Mouse (Mus musculus): ENCODE results near the gene Otx2. TPM values are rescaled to one million over a fixed set of nuclear protein-coding genes. Genes with fewer than 3 reads are reported as not detected.

The Otx2 gene
- not detected in 2 replicates for polyA plus RNA-seq (2014; fragmentation: Nextera tagmentation; extraction: Ambion mirVana)

DNA sequence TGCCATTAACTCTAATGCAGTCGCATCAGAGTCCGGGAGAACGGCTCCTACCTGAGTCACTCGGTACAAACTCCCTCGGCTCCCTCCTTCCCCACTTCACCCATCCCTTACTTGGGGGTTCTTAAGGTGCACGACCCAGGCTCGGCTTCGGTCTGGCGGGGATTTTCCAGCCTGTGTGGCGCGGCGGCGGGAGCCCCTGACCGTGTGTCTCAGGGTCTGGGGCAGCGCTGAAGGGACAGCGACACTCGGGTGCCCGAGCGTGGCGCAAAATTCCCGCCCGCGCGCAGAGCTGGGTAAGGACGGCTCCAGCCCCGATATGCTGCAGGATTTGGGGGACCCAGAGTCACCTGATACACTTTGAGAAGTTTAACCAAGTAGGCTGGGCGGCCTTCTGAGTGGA lies at the start of gene Otx2:
Gene Otx2 (minus strand): TSS at position 279 of the 400 bp plus-strand sequence.
- DNase-seq (ENCODE audit: low spot score), result peak; percentile 59
- no peak for ATAC-seq (ENCODE audit: insufficient number of reproducible peaks, low FRiP score, low TSS enrichment, low read depth)
- H3K27me3 ChIP-seq (ENCODE audit: control insufficient read depth, insufficient read depth, low read length), result peaks cover 52% of the 10 kb centered on the region
- H3K27ac ChIP-seq (replicated peaks; ENCODE audit: low read depth, low read length), result no peak within 1 kb of the TSS
- H3K36me3 ChIP-seq (ENCODE audit: control insufficient read depth, insufficient read depth, low read length), result no peaks in the 10 kb centered on the region
- H3K4me3 ChIP-seq (ENCODE audit: low read depth, low read length), result 0 out of 2 replicates have a peak within 1 kb of the TSS, but pooled peaks have one; percentile 3
- H3K4me2 ChIP-seq (ENCODE audit: low read depth, severe bottlenecking), result peak within 1 kb of the TSS; percentile 18; the same call in 1 of the 2 replicates
- no peak within 1 kb of the TSS for H3K9ac ChIP-seq (ENCODE audit: low read length)
- no peaks in the 10 kb centered on the region for H3K9me3 ChIP-seq (ENCODE audit: control insufficient read depth, low read length)
- H3K4me1 ChIP-seq (ENCODE audit: control insufficient read depth, insufficient read depth, low read length), result peaks cover 4% of the 10 kb centered on the region; the same call in 1 of the 2 replicates
- WGBS, result 2% methylated on average over 27 of the region's 27 CpGs

GRCm38 (mm10) chr14:48722763-48723162 lies 49.1 kb upstream of the Otx2 start:
- ATAC-seq (ENCODE audit: insufficient number of reproducible peaks, low FRiP score, low TSS enrichment, low read depth) (no peak), DNase-seq (ENCODE audit: low spot score) (no peak)
- Histone ChIP-seq H3K4me2 (ENCODE audit: low read depth, severe bottlenecking) (no peak overlapping the region), H3K27ac (replicated peaks; ENCODE audit: low read depth, low read length) (no peak overlapping the region), H3K4me1 (ENCODE audit: control insufficient read depth, insufficient read depth, low read length) (no peaks in the 10 kb centered on the region), H3K27me3 (ENCODE audit: control insufficient read depth, insufficient read depth, low read length) (no peaks in the 10 kb centered on the region), H3K9ac (ENCODE audit: low read length) (no peak overlapping the region), H3K4me3 (ENCODE audit: low read depth, low read length) (no peak overlapping the region), H3K36me3 (ENCODE audit: control insufficient read depth, insufficient read depth, low read length) (no peaks in the 10 kb centered on the region), H3K9me3 (ENCODE audit: control insufficient read depth, low read length) (no peaks in the 10 kb centered on the region)
- WGBS, result 33% methylated on average over 4 of the region's 4 CpGs

DNA sequence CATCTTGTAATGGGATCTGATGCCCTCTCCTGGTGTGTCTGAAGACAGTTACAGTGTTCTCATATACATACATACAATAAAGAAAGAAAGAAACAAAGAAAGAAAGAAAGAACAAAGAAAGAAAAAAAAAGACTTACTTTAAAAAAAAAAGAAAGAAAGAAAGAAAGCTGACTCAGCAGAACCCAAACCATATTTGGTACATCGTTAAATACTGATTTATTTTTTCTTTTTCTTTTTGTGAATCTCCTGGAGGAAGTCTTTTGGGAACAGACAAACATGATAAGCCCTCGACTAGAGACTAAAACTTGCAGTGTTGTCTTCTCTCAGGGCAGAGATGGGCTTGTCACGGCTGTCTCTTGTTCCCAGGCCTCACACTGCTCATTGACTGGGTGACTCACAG lies 45.7 kb upstream of the Otx2 start:
- Histone ChIP-seq H3K27me3 (ENCODE audit: control insufficient read depth, insufficient read depth, low read length) (no peaks in the 10 kb centered on the region), H3K4me3 (ENCODE audit: low read depth, low read length) (no peak overlapping the region), H3K4me2 (ENCODE audit: low read depth, severe bottlenecking) (no peak overlapping the region), H3K9me3 (ENCODE audit: control insufficient read depth, low read length) (no peaks in the 10 kb centered on the region), H3K9ac (ENCODE audit: low read length) (no peak overlapping the region), H3K27ac (replicated peaks; ENCODE audit: low read depth, low read length) (no peak overlapping the region), H3K4me1 (ENCODE audit: control insufficient read depth, insufficient read depth, low read length) (no peaks in the 10 kb centered on the region), H3K36me3 (ENCODE audit: control insufficient read depth, insufficient read depth, low read length) (no peaks in the 10 kb centered on the region)
- DNase-seq (ENCODE audit: low spot score), result no peak
- ATAC-seq (ENCODE audit: insufficient number of reproducible peaks, low FRiP score, low TSS enrichment, low read depth), result no peak
- 88% methylated on average over 3 of the region's 3 CpGs for WGBS

DNA sequence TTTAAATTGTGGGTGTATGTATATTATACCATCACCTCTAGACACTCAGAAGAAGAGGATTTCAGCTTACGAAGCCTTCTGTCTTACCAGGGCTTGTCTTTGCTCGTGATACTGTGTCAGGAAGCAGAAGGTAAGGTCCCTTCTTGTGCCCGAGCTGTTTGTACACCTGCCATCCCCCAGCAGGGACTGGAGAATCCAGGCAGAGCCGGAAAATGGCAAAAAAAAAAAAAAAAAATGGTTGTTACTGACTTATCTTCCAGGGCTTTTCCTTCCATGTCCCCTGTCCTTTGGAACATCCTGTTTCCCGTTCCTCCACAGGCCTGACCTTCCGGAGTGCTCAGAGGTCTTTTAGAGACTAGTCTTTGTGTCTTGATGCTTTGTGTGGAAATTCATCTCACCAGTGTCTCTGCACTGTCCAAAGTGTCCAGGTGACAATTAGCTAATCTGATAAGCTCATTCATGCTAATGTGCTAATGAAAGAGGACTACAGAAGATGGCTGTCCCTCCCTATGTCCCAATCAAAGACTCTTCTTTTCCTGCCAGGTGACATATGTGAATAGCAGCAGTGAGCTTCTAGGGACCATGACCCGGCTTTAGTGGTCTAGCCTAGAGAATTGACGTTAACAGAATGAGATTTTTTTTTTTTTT lies 44.1 kb upstream of the Otx2 start:
- WGBS, result 86% methylated on average over 8 of the region's 8 CpGs
- H3K36me3 ChIP-seq (ENCODE audit: control insufficient read depth, insufficient read depth, low read length), result no peaks in the 10 kb centered on the region
- no peak for ATAC-seq (ENCODE audit: insufficient number of reproducible peaks, low FRiP score, low TSS enrichment, low read depth)
- H3K9me3 ChIP-seq (ENCODE audit: control insufficient read depth, low read length), result no peaks in the 10 kb centered on the region
- no peaks in the 10 kb centered on the region for H3K4me1 ChIP-seq (ENCODE audit: control insufficient read depth, insufficient read depth, low read length)
- H3K27ac ChIP-seq (replicated peaks; ENCODE audit: low read depth, low read length), result no peak overlapping the region
- no peak for DNase-seq (ENCODE audit: low spot score)
- H3K9ac ChIP-seq (ENCODE audit: low read length), result no peak overlapping the region
- H3K4me3 ChIP-seq (ENCODE audit: low read depth, low read length), result no peak overlapping the region
- no peaks in the 10 kb centered on the region for H3K27me3 ChIP-seq (ENCODE audit: control insufficient read depth, insufficient read depth, low read length)
- no peak overlapping the region for H3K4me2 ChIP-seq (ENCODE audit: low read depth, severe bottlenecking)

- Histone ChIP-seq H3K36me3 (ENCODE audit: control insufficient read depth, insufficient read depth, low read length) (no peaks in the 10 kb centered on the region), H3K27ac (replicated peaks; ENCODE audit: low read depth, low read length) (no peak overlapping the region), H3K9ac (ENCODE audit: low read length) (no peak overlapping the region), H3K9me3 (ENCODE audit: control insufficient read depth, low read length) (no peaks in the 10 kb centered on the region), H3K4me1 (ENCODE audit: control insufficient read depth, insufficient read depth, low read length) (no peaks in the 10 kb centered on the region), H3K27me3 (ENCODE audit: control insufficient read depth, insufficient read depth, low read length) (no peaks in the 10 kb centered on the region), H3K4me3 (ENCODE audit: low read depth, low read length) (no peak overlapping the region), H3K4me2 (ENCODE audit: low read depth, severe bottlenecking) (no peak overlapping the region)
- WGBS, result 89% methylated on average over 4 of the region's 4 CpGs
- ATAC-seq (ENCODE audit: insufficient number of reproducible peaks, low FRiP score, low TSS enrichment, low read depth) (no peak), DNase-seq (ENCODE audit: low spot score) (no peak)
These were observed 42.8 kb upstream of the Otx2 start for GRCm38 (mm10) chr14:48716456-48716855.

GRCm38 (mm10) chr14:48710871-48711370 lies 37.3 kb upstream of the Otx2 start:
- Histone ChIP-seq H3K9ac (ENCODE audit: low read length) (no peak overlapping the region), H3K27ac (replicated peaks; ENCODE audit: low read depth, low read length) (no peak overlapping the region), H3K27me3 (ENCODE audit: control insufficient read depth, insufficient read depth, low read length) (peaks cover 10% of the 10 kb centered on the region; the same call in 1 of the 2 replicates), H3K4me3 (ENCODE audit: low read depth, low read length) (no peak overlapping the region), H3K4me1 (ENCODE audit: control insufficient read depth, insufficient read depth, low read length) (0 out of 2 replicates have a peak, but pooled peaks cover 3% of the 10 kb centered on the region), H3K36me3 (ENCODE audit: control insufficient read depth, insufficient read depth, low read length) (no peaks in the 10 kb centered on the region), H3K4me2 (ENCODE audit: low read depth, severe bottlenecking) (no peak overlapping the region), H3K9me3 (ENCODE audit: control insufficient read depth, low read length) (no peaks in the 10 kb centered on the region)
- DNase-seq (ENCODE audit: low spot score), result no peak
- no peak for ATAC-seq (ENCODE audit: insufficient number of reproducible peaks, low FRiP score, low TSS enrichment, low read depth)
- 86% methylated on average over 13 of the region's 13 CpGs for WGBS

DNA sequence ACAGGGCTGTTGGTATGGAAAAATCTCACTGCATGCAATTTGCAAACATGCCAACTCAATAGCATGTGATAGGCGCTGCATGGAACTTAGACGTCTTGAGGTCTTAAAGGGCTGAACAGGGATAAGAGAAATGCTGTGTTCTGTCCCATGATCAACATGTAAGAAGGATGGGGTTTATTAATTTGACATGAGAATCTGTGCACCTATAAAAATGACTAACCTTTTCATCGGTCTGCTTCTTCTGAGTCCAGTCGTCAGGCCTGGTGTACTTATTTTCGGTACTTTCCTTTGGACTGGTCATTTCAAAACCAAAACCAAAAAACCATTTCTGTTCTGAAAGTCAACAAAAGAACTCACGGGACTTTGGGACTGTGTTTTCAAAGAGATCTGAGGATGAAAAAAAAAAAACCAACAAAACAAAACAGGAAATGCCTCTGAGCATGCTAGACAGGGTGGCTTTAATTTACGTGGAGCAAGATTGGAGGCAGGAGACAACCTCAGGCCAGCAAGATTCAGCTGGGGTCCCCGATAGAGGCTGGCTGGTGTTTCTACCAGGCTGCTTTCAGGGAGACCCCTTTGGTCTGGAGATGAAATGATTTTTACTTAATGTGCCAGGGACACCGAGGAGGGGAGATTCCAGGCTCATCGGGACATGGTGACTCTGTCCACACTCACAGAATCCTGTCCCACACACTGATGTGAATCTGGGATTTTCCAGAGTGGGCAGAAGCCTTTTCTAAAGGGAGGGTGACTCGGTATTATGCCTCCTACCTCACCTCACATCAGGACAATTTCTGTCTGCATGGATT lies 36.6 kb upstream of the Otx2 start:
- peaks cover 10% of the 10 kb centered on the region; the same call in 1 of the 2 replicates for H3K27me3 ChIP-seq (ENCODE audit: control insufficient read depth, insufficient read depth, low read length)
- no peaks in the 10 kb centered on the region for H3K36me3 ChIP-seq (ENCODE audit: control insufficient read depth, insufficient read depth, low read length)
- H3K9me3 ChIP-seq (ENCODE audit: control insufficient read depth, low read length), result no peaks in the 10 kb centered on the region
- DNase-seq (ENCODE audit: low spot score), result peak; percentile 22
- WGBS, result 47% methylated on average over 11 of the region's 11 CpGs
- H3K9ac ChIP-seq (ENCODE audit: low read length), result no peak overlapping the region
- peak overlapping the region; percentile 52; the same call in 1 of the 2 replicates for H3K4me2 ChIP-seq (ENCODE audit: low read depth, severe bottlenecking)
- H3K27ac ChIP-seq (replicated peaks; ENCODE audit: low read depth, low read length), result no peak overlapping the region
- 0 out of 2 replicates have a peak, but pooled peaks cover 3% of the 10 kb centered on the region for H3K4me1 ChIP-seq (ENCODE audit: control insufficient read depth, insufficient read depth, low read length)
- ATAC-seq (ENCODE audit: insufficient number of reproducible peaks, low FRiP score, low TSS enrichment, low read depth), result no peak
- no peak overlapping the region for H3K4me3 ChIP-seq (ENCODE audit: low read depth, low read length)

DNA sequence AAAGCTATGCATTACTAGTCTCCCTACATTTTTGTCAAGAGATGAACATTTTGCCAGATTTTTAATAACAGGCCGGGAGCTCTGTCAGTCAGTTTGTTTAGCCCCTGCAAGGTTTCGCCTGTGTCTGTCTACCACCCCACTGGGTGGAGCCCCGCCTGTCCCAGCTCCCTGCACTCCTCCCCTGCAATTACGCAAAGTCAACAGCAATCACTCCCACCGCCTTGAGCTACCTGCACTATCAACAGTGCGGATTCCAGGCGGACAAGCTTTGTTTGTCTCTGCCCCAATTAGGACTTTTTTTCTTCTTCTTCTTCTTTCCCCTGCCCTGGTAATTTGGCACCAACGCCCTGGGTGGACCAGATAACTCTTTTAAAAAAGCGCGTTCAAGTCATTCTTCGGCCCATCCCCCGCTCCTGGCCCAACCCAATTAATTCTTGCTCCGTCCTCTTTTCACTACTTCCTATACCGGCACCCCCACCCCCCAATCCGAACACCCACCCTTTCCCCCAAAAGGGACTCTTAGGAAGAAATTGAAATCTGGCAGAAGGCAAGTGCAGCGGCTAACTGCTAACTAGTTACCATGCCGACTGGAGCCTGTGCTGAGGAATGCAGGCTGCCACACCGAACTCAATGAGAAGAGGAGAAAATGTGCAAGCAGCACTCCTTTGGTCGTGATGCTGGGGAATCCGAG lies 35.9 kb upstream of the Otx2 start:
- DNase-seq (ENCODE audit: low spot score) (peak; percentile 55), ATAC-seq (ENCODE audit: insufficient number of reproducible peaks, low FRiP score, low TSS enrichment, low read depth) (no peak)
- peak overlapping the region; percentile 28 for H3K4me3 ChIP-seq (ENCODE audit: low read depth, low read length)
- 3% methylated on average over 20 of the region's 20 CpGs for WGBS
- no peaks in the 10 kb centered on the region for H3K9me3 ChIP-seq (ENCODE audit: control insufficient read depth, low read length)
- H3K27me3 ChIP-seq (ENCODE audit: control insufficient read depth, insufficient read depth, low read length), result peaks cover 10% of the 10 kb centered on the region; the same call in 1 of the 2 replicates
- 0 out of 2 replicates have a peak, but pooled peaks cover 3% of the 10 kb centered on the region for H3K4me1 ChIP-seq (ENCODE audit: control insufficient read depth, insufficient read depth, low read length)
- H3K9ac ChIP-seq (ENCODE audit: low read length), result no peak overlapping the region
- no peaks in the 10 kb centered on the region for H3K36me3 ChIP-seq (ENCODE audit: control insufficient read depth, insufficient read depth, low read length)
- peak overlapping the region; percentile 52 for H3K4me2 ChIP-seq (ENCODE audit: low read depth, severe bottlenecking)
- H3K27ac ChIP-seq (replicated peaks; ENCODE audit: low read depth, low read length), result no peak overlapping the region
